Mouse (Mus musculus) cerebellum, adult 9-11 months (tissue): ENCODE data around the gene Hoxd13.

Experiments
- DNase-seq: peaks from one replicate; pipeline ENCODE4 v3.0.0; 2022

The Hoxd13 gene

DNA sequence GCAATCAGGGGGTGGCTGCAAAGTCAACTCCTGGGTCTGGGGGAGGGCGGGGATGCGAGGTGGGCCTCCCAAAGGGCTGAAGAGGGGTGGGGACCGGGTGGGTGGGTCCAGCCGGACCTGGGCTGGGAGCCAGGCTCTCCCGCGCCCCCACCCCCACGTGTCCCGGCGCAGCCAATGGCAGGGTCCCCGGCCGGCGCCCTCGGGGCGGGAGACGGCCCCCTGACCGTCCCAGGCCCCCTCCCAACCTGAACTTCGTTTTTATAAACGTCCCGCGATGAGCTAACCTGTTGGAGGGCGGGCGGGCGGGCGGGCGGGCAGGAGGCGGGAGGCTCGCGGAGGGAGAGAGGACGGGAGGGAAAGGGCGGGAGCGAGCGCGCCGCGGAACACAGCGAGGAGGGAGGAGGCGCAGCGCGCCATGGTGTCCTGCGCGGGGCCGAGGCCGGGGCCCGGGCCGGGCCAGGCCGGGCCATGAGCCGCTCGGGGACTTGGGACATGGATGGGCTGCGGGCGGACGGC lies at the start of gene Hoxd13:
TSS of gene Hoxd13 (plus strand) at position 469 of the 516 bp plus-strand sequence.
- DNase-seq, result no peak

GRCm38 (mm10) chr2:74619676-74620246 lies 48.3 kb upstream of the Hoxd13 start:
- DNase-seq, result no peak

GRCm38 (mm10) chr2:74620368-74620767 lies 47.7 kb upstream of the Hoxd13 start:
- DNase-seq, result no peak

- DNase-seq, result no peak
These were observed 32.7 kb upstream of the Hoxd13 start for GRCm38 (mm10) chr2:74635412-74635811.

DNA sequence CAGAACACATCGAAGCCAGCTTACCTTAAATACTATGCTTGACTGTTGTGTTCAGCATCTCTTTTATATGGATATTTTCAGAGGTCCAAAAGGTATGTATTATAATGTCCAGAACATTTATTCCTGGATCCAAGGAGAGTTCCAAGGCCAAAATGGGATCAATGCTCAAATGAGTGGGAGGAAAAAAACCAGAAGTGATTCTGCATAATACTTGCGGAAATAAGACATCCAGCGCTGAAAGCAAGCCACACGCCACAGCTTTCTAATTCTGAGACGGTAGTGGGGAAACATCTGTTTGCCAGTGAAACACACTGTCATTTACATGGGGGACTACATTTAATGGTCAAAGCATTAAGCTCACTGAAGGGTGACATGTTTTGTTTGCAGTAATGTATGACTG lies 25.7 kb upstream of the Hoxd13 start:
- no peak for DNase-seq

DNA sequence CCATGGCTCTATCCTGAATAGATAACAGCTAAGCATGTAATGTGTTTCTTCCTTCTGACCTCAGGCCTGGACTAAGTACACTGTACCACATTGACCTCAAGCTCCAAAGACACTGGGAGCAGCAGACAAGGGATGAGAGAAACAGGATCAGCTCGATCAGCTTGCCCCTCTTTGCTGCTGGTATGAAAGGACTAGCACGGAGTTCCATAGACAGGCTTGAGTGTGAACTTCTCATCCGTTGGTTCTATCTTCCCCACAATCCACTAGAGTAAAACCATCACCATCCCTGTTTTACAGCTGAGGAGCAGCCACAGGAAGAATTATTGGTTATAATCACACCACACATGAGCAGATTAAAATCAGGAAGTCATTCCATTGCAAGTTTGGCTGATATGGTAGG lies 22.5 kb upstream of the Hoxd13 start:
- DNase-seq, result no peak

DNA sequence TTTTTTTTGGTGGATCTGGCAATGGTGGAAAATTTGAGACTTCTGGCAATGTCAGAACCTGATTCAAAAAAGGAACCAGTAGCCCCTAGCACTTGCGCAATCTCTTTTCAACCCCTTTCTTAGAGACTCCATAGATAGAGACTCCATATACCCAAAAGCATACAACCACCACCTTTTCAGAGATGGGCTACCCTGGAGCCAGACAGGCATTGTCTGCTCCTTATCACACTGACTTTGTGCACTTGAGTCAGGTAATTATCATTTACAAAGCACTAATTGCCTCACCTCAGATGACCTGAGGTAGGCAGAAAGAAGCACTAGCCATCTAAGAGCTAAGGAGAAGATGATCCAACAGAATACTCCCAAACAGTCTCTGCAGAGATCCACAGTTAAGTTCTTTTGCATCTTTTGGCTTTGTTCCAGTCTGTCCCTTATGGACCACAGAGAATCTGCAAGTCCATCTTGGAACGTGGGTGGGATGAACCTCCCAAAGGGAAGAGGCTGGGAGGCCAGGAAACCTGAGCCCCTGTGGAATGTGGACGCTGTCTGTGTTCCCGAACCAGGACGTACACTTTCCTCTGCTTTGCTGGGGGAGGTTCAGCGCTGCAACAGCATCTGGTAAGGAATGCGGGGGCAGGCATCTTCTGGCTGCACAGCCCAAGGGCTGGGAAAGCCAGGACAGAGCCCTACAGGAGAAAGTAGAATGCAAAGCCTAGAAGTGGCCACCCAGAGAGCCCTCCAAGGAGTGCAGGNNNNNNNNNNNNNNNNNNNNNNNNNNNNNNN lies 20.8 kb upstream of the Hoxd13 start:
- DNase-seq, result no peak

DNA sequence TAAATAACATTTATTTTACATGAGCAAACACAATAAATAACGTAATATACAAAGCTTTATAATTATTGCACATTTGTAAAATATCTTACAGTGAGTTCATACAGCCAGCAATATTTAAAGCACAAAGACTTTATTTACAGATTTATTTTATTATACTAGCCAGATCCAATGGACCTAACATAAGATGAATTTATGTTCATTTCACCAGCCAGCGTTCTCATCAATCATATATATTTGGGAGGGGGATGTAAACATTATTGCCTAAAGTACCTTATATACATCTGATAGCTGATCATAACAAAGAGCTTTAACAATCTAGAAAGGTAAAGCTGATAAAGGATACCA lies 15.1 kb upstream of the Hoxd13 start:
- DNase-seq, result no peak

GRCm38 (mm10) chr2:74653781-74654535 lies 14.2 kb upstream of the Hoxd13 start:
- DNase-seq, result no peak

DNA sequence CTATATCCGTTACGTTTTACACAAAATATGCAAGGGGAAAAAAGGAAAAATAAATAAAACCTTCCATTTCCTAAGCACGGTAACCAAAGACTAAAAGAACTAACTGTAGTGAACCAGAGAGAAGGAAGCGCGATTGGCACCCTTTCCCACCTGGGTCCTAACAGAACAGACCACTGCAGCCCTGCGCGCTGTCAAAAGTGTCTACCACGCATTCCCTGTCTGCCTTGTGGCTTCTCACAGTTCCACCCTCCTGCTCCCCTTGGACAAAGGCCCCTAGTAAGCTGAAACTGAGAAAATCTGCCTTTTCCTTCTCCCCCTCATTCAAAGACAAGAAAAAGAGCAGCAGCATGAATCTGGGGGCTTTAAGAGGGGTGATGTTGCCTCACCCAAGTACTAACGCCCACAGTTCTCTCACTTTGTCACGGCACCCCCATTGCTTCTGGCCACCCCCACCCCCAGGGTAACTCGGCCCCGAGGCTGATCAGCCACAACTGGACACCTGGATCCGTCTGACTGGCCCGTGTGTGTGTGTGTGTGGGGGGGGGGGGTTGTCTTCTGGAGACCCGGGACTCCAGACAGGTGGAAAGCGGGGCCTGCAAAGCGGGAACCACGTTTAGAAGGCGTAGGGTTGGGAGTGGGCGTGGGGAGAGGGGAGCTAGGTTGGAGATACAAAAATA lies 13.2 kb upstream of the Hoxd13 start:
- no peak for DNase-seq

DNA sequence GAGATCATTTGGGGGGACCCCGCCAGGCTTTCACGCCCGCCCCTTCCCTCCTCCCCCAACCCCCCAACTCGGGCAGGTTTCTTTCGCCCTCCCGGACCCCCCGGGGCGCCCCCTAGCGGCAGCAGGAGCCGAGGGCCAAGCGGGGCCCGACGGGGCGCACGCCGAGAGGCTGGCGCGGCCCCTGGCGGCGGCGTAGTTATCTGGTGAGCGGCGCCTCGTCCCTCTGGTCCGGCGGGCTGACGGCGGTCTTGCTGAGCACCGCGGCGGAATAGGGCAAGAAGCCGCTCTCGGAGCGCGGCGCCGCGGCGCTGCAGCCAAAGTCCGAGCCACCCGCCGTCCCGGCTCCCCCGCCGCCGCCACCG lies 12.7 kb upstream of the Hoxd13 start:
- DNase-seq, result no peak

GRCm38 (mm10) chr2:74655821-74656631 lies 12.1 kb upstream of the Hoxd13 start:
- DNase-seq, result no peak

DNA sequence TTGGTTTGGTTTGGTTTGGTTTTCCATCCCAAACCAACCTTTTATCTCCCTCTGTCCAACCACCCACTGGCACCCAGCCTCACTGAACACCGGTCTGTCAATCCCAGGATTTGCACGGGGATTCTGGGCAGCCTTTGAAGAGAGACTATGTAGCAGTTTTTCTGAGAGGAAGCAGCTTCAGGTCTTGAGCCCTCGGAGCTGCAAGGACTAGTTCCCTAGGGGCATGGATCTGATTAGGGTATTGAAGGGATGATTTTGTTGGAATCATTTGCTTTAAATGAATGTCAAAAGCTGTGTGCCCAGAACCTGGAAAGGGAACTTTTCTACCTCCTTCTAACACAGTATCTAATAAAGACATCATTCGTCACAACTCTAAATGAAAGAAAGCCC lies 11.5 kb upstream of the Hoxd13 start:
- no peak for DNase-seq

- DNase-seq, result no peak
These were observed 10.7 kb upstream of the Hoxd13 start for GRCm38 (mm10) chr2:74657251-74658023.

DNA sequence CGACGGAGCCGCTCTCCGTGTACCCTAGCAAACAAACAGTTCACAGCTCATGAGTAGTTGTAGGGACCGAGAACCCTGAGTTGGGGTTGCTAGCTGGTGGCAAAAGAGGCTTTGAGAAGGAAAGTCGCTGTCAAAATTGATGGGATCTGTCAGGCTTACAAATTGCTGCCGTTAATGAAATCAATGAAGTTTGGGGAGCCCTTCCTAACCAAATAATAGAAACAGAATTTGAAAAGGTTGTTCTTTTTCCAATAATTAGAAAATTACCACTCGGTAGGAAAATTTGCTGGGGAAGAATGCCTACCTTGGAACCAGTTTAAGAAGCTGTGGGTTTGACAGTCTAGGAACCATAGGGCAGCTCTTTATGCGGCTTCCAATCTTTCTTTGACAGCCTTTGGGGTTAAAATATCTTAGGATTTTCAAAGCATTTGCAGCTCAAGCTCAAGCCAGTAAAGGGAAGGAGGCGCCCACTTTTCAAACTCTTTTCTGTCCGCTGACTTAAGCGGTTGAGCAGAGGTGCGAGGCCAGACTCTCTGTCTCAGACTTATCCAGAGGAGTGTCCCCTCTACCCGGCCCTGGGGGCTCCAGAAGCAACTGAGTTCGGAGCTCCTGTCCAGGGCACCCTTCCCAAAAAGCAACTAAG lies 10.0 kb upstream of the Hoxd13 start:
- DNase-seq, result no peak

- no peak for DNase-seq
These were observed 9.3 kb upstream of the Hoxd13 start for GRCm38 (mm10) chr2:74658667-74659371.

DNA sequence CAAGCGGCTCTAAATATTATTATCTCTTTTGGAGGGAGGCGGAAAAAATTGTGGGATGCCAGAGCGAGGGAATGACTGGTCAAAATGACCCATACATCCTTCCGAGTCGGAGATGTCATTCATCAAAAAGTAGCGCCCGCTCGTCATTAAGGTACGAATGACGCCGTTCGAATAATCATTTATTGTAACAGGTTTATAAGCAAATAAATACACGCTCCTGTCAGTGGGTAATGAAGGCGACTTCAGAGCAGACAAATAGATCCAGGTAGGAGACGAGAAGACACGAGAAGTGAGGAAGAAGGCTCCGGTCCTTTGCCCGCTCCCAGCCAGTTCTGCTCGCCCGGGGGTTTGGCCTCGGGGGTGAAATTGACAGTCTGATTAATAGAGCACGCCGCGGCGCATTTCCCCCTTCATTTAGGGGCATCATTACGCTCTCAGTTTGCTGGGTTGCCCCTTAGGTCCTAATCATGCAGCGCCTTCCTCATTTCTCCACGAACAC lies 8.6 kb upstream of the Hoxd13 start, which contains the start of gene Evx2:
TSS of gene Evx2 (minus strand) at position 51 of the 499 bp plus-strand sequence.
- DNase-seq, result no peak

DNA sequence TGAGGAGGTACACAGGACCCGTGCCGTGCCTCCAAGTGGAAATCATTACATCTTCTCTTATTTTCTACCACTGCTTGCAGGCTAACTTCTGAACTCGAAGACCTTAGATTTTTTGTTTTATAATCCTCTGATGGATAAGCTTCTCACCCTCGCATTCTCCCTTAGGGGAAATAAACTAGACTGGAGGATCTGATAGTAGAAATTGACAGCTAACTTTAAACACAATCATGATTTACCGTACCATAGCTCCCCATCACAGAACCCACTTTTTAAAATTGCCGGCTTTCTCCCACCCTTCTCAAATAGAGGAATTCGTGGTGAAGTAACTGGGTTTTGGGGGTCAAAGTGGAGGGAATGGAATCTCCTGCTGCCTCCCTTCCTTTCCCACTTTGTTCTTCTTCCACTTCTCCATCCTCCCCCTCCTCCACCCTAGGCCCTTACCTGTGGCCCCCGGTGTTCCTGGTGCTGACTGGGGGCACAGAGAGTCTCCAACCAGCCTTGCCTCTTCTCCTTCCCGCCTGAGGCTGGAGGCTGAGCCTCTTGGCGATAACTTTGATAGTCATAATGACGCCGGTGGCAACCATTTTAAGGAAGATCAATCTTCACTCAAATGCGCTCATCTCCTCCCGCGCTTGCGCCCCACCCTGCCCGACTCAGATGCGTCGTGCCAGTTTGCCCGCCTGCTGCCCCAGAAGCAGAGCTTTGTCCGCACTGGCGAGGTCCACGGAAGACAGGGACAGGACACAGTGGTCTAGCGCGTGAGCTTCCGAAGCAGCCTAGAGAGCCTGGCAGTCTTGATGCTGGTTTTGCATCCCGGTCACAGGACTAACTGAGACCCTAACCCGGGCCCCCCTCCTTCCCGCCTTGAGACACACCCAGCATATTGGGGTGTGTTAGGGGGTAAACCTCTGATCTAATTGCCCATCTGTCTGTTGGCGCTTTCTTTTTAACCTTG lies 7.4 kb upstream of the Hoxd13 start:
- DNase-seq, result no peak

DNA sequence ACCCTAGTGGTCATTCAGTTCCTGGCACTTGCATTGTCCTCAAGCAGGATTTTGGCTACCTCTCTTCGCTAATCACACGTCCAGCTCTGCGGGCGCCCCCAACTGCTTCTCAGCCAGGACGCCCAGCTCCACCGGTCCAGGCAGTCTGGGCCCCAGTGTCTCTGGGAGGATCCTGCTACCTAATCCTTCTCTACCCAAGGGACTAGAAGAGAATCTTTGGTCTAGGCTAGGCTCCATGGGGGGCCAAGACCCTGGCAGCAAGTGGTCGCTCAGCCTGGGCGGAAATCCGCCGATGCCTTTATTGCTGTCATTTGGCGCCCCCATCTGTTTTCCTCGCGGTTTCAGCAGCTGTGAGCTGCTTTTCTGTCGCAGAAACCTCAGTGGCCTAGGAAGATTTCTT lies 6.4 kb upstream of the Hoxd13 start:
- DNase-seq, result no peak
